Mouse (Mus musculus) olfactory bulb, adult 2 months (tissue): ENCODE results near the gene Efna2. TPM values are rescaled to one million over a fixed set of nuclear protein-coding genes. Genes with fewer than 3 reads are reported as not detected.

Source experiments
- H3K27ac ChIP-seq: fragments of 200-500 bp; 2 replicates; pipeline ENCODE4 v1.5.1; 2012; ENCODE audit warnings: low read depth, low read length; ENCODE audit not compliant: insufficient read depth
- H3K4me1 ChIP-seq: fragments of 200-500 bp; 2 replicates; pipeline ENCODE4 v1.6.1; 2012; ENCODE audit warnings: low read length; ENCODE audit not compliant: control insufficient read depth, insufficient read depth
- H3K4me3 ChIP-seq: fragments of 200-500 bp; 2 replicates; pipeline ENCODE4 v1.5.1; 2012; ENCODE audit warnings: mild to moderate bottlenecking, low read depth, low read length, moderate library complexity; ENCODE audit not compliant: insufficient read depth
- CTCF ChIP-seq: fragments of 200-500 bp; IDR thresholded peaks from 2 replicates; pipeline ENCODE4 v1.5.1; 2012; ENCODE audit warnings: low read depth, mild to moderate bottlenecking, low read length, moderate library complexity; ENCODE audit not compliant: insufficient read depth
- POLR2A ChIP-seq: fragments of 200-500 bp; IDR thresholded peaks from 2 replicates; pipeline ENCODE4 v1.6.1; 2012; ENCODE audit warnings: mild to moderate bottlenecking, low read depth, low read length, moderate library complexity; ENCODE audit not compliant: insufficient read depth
- WGBS: fragments of 180-500 bp; shearing (Covaris S2); methylation state at CpG from one replicate; pipeline ENCODE4 v1.1.7; 2018; 5-methylcytosine and 5-hydroxymethylcytosine counted together
- polyA plus RNA-seq: library from polyadenylated mRNA; stranded (reverse); fragments of >200 nt; gene quantifications from 2 replicates; pipeline ENCODE4 v1.2.4, GENCODE M21; 2012; ENCODE audit warnings: low replicate concordance; ENCODE audit not compliant: missing spikeins, insufficient read depth, insufficient read length

Gene Efna2
- polyA plus RNA-seq, 1 experiment, result not detected

DNA sequence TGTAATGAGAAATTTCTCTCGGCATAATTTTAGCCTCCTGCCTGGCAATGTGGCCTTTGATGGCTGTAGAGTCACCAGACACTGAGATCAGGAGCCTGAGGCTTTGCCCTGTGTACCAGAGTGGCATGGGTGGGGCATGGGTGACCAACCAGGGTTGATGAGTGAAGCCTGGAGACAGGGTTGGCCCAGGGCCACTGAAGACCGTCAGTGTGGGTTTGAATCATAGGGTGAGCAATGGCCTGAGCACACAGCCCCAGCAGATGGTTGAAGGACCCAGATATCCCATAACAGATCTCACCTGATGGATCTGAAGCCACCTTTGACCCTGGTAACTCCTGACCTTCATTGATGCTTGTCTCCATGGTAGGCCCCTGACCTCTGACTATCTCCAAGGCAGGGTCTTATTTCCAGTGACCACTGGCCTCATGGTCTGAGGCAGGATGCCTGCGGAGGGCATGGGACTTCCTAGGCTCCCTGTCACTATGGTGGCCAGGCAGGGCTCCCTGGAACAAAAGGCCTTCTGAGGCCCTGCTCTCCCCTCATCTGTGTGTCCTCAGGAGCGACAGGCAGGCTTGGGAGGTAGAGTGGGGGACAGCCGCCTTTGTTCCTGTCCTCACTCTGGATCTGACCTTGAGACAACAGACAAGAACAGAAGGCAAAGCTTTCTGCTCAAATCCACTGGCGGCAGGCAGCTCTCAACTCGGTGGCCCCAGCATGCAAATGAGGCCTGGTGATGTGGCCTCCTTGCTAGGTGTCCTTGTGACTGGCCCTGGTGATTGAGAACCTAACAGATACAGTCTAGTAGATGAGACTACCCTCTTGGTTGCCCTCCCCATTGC, 1.6 kb upstream of the Efna2 start:
- H3K4me3 ChIP-seq, result no peak overlapping the region
- no peak overlapping the region for H3K27ac ChIP-seq
- 83% methylated on average over 7 of the region's 7 CpGs for WGBS
- no peak for TF ChIP-seq CTCF
- TF ChIP-seq POLR2A, result no peak
- peaks cover 23% of the 10 kb centered on the region for H3K4me1 ChIP-seq

DNA sequence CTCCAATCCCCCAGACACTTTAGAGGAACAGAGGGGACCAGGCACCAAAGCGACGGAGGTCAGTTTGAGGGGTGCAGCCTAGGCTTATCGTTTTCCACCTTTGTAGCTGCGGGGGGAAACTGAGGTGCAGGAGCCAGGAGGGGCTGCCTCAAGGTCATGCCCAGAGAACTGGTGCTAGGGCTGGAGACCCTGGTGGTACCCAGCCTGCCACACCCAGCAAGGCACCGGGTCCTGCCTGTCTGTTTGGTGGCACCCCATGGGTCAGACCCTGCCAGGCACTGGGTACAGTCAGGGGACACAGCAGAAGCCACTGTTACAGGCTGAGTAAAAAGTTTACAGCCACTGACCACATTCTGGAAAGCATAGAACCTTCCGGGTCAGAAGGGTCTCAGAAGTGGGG, 1.0 kb downstream of the Efna2 start:
- peak overlapping the region; percentile 90 for H3K4me3 ChIP-seq
- TF ChIP-seq CTCF, result no peak
- no peak overlapping the region for H3K27ac ChIP-seq
- WGBS, result 45% methylated on average over 6 of the region's 6 CpGs
- peaks cover 21% of the 10 kb centered on the region for H3K4me1 ChIP-seq

DNA sequence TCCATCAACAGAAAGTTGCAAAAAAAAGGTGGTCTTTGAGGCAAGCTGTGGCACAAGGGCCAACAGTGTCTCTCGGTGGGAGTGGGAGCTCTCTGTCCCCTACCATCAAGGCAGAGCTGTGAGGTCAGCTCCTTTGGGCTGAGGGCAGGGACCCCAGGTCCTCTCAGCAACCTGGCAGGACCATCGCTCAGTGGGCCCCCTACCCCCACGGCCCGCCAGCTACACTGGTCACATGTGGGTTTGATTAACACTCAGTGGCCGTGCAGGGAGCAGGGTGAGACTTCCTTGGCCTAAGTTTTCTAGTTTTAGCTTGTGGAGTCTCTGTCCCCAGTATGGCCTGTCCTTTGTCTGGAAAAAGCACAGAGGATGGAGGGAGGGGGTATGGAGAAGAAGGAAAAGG, 1.5 kb downstream of the Efna2 start:
- Histone ChIP-seq H3K4me3 (0 out of 2 replicates have a peak overlapping the region, but pooled peaks have one; percentile 9), H3K4me1 (peaks cover 23% of the 10 kb centered on the region), H3K27ac (no peak overlapping the region)
- WGBS, result 46% methylated on average over 5 of the region's 5 CpGs
- TF ChIP-seq POLR2A (no peak), CTCF (no peak)

DNA sequence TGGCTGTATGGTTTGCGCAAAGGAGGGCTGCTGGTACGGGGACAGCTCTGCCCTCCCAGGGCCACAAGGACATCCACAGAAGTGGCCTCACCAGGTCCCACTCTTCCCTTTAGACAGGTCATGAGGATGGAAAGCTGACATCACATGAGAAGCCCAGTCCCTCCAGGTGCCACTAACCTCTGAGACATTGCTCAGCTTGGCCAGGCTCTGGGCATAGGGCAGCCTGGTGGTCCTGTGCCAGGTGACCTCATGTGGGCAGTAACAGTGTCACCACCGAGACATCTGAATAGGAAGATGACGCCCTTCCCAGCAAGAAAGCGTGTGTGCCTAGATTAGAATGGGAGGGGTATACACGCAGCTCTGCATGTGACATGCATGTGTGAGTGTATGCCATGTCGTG, 3.3 kb downstream of the Efna2 start:
- Histone ChIP-seq H3K27ac (no peak overlapping the region), H3K4me3 (no peak overlapping the region), H3K4me1 (peaks cover 23% of the 10 kb centered on the region)
- 92% methylated on average over 7 of the region's 7 CpGs for WGBS
- TF ChIP-seq CTCF (no peak), POLR2A (no peak)

DNA sequence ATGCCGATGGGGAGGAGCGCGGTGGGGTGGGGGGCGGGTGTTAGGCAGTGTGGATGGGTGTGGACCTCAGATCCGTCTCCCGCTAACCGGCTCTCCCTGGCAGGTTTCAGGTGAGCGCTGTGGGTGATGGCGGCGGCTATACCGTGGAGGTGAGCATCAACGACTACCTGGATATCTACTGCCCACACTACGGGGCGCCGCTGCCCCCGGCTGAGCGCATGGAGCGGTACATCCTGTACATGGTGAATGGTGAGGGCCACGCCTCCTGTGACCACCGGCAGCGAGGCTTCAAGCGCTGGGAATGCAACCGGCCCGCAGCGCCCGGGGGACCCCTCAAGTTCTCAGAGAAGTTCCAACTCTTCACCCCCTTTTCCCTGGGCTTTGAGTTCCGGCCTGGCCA, 7.4 kb downstream of the Efna2 start:
- H3K27ac ChIP-seq, result no peak overlapping the region
- 68% methylated on average over 27 of the region's 27 CpGs for WGBS
- TF ChIP-seq CTCF (no peak), POLR2A (no peak)
- H3K4me3 ChIP-seq, result no peak overlapping the region
- peaks cover 14% of the 10 kb centered on the region; the same call in 1 of the 2 replicates for H3K4me1 ChIP-seq

DNA sequence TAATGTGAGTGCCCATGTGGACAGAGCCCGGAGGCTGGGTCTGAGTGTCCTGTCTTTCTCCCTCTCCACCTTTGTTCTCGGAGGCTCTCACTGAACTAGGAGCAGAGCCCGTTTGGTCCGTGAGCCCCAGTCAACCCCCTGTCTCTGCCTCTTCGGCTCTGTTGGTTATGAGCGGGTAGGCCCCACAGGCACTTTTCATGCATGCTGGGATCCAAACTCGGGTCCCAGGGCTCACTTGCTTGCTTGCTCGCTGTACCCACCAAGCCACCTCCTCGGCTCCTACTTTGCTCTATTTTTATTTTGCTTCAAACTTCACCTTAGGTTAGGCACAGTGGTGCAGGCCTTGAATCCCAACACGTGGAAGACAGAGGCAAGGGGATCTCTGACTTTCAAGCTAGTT, 8.5 kb downstream of the Efna2 start:
- TF ChIP-seq CTCF, result 0 out of 2 replicates have a peak, but pooled peaks have one; percentile 10
- no peak for TF ChIP-seq POLR2A
- Histone ChIP-seq H3K4me3 (no peak overlapping the region), H3K27ac (no peak overlapping the region), H3K4me1 (peaks cover 12% of the 10 kb centered on the region; the same call in 1 of the 2 replicates)
- 90% methylated on average over 10 of the region's 10 CpGs for WGBS

DNA sequence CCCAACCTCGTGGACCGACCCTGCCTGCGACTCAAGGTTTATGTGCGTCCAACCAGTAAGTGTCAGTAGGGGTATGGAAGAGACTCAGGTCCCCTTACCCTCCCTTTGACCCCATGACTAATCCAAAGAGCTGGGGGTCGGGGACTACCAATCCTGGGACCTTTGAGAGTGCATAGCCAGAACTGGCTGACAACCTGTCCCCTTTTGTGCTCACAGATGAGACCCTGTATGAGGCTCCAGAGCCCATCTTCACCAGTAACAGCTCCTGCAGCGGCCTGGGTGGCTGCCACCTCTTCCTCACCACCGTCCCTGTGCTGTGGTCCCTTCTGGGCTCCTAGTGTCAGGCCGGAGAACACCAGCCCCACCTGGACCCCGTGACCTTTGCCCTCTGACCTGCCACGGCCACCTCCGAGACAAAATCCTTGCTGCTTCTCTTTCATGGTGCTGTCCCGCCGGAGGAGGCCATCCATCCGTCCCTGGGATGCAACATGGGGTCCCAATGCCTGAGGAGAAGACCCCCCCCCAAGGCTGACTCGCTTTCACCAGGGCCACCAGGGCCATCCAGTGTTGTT, 9.3 kb downstream of the Efna2 start:
- no peak for TF ChIP-seq CTCF
- TF ChIP-seq POLR2A, result no peak
- WGBS, result 84% methylated on average over 15 of the region's 15 CpGs
- no peak overlapping the region for H3K27ac ChIP-seq
- H3K4me3 ChIP-seq, result no peak overlapping the region
- peaks cover 12% of the 10 kb centered on the region; the same call in 1 of the 2 replicates for H3K4me1 ChIP-seq

DNA sequence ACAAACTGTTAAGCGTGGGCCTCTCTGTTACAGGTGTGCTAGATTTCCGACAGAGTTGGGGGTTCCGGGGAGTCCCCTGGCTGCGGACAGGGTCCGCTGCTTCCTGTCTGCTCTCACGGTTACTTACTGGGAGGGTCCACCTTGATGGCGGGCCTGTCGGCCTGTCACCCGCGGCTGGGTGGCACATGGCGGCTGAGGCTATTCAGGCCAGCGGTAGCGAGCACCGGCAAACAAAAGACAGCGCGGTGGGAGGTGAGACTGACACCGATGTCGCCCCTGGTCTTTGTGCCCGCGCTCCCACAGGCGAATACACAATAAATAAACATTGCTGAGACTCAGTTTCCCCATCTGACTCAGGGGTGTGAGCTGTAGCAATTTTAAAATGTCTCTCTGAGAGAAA, 10.7 kb downstream of the Efna2 start:
- 36% methylated on average over 21 of the region's 21 CpGs for WGBS
- Histone ChIP-seq H3K4me3 (peak overlapping the region; percentile 47), H3K4me1 (peaks cover 12% of the 10 kb centered on the region; the same call in 1 of the 2 replicates), H3K27ac (peak overlapping the region; percentile 4; the same call in 1 of the 2 replicates)
- TF ChIP-seq CTCF (no peak), POLR2A (no peak)

DNA sequence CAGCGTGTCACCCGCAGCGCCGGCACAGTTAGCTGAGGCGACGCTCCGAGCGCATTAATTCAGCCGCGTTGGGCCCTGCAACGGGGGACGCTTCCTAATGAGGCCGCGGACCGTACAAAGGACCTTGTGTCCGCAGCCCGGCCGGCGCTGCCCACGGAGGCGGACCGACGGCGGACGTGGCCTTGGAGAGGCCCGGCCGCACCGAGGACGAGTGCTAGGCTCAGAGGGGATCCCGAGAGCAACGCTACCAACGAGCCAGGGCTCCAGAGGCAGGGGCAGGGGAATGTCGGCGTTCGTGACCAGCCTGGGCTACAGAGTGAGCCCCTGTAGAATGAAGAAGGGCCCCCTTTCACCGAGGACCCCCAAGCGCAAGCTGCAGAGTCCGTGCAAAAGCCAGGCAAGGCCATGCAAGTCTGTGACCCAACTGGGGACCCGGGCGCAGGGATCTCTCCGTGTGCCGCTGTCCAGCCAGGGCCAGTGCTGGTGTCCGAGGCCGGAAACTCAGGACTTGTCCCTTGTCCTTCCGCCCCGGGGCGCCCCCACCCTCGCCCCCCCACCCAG, 11.3 kb downstream of the Efna2 start:
- 7% methylated on average over 48 of the region's 48 CpGs for WGBS

More for the DNA sequence above, 11.3 kb downstream of the Efna2 start:
- H3K27ac ChIP-seq, result peak overlapping the region; percentile 4; the same call in 1 of the 2 replicates
- H3K4me1 ChIP-seq, result peaks cover 9% of the 10 kb centered on the region; the same call in 1 of the 2 replicates
- H3K4me3 ChIP-seq, result peak overlapping the region; percentile 47
- TF ChIP-seq POLR2A (no peak), CTCF (no peak)
